ENCODE assay signal across 12 mouse cellular contexts in genomic region chr7:111777186-111777585, GRCm38 (mm10). TPM values are rescaled to one million over a fixed set of nuclear protein-coding genes. Genes with fewer than 3 reads are reported as not detected.
DNase-seq lines count a peak whose midpoint lies in the region; ATAC-seq and TF ChIP-seq lines count a peak whose summit lies in the region.
"Had no signal": no experiment of that assay in that cellular context is flagged by ENCODE, and none has a peak within 500 bp of the region (broad histone marks: within the 10 kb centered on the region; RNA-seq: fewer than 3 reads in every experiment).

No protein-coding gene starts in this region.

- H3K4me3 ChIP-seq in forebrain, postnatal 0 days (ENCODE audit: low read depth, low read length), result no peak overlapping the region
- H3K4me3 ChIP-seq in forebrain, embryonic 14.5 days (ENCODE audit: low read depth, low read length), result no peak overlapping the region
- peak overlapping the region; percentile 50 for H3K4me3 ChIP-seq in lung, adult 2 months (replicated peaks; ENCODE audit: extremely low read depth, low read depth, low read length)
- H3K4me3 ChIP-seq in myocyte, result no peak overlapping the region
- H3K4me3 ChIP-seq: megakaryocyte, embryonic 14.5 days had no signal

- no peak for DNase-seq in forebrain, postnatal 0 days
- DNase-seq in forebrain, embryonic 14.5 days (ENCODE audit: low spot score), result no peak
- DNase-seq in lung, adult 2 months, result no peak
- no peak for DNase-seq in lung, postnatal 14 days
- DNase-seq in kidney, adult 9 months, result peak; percentile 84
- DNase-seq in spleen, adult 18-20 months, result no peak
- DNase-seq in right cerebral cortex, postnatal 36 days (ENCODE audit: low spot score in 2 of 2), result no peak
- DNase-seq: cerebellum, postnatal 14 days; heart, postnatal 4 days; retina, postnatal 1 day had no signal

- ATAC-seq in forebrain, postnatal 0 days, result no peak
- ATAC-seq in forebrain, embryonic 14.5 days, result no peak

- WGBS in forebrain, postnatal 0 days, result 88% methylated on average over 2 of the region's 2 CpGs
- WGBS in forebrain, embryonic 14.5 days, result 92% methylated on average over 2 of the region's 2 CpGs
- 46% methylated on average over 2 of the region's 2 CpGs for WGBS in lung, adult 2 months

- H3K27ac ChIP-seq in forebrain, postnatal 0 days (ENCODE audit: low read depth, low read length), result no peak overlapping the region
- H3K27ac ChIP-seq in forebrain, embryonic 14.5 days (ENCODE audit: low read depth, low read length), result no peak overlapping the region

- TF ChIP-seq CTCF in forebrain, postnatal 0 days (IDR thresholded peaks at IDR 0.05; ENCODE audit: low read depth), result no peak
- TF ChIP-seq CTCF in lung, adult 2 months (IDR thresholded peaks at IDR 0.05; ENCODE audit: insufficient read depth, low read length), result no peak

- TF ChIP-seq POLR2A in lung, adult 2 months (IDR thresholded peaks at IDR 0.05; ENCODE audit: borderline replicate concordance, extremely low read depth, low read depth, low read length), result no peak
- no peak for TF ChIP-seq POLR2A in myocyte (IDR thresholded peaks at IDR 0.05; ENCODE audit: insufficient read length, low read depth)

- no peaks in the 10 kb centered on the region for H3K79me2 ChIP-seq in myocyte (ENCODE audit: control insufficient read depth, insufficient read depth)

- H3ac ChIP-seq in myocyte (ENCODE audit: control insufficient read depth, insufficient read length), result no peak overlapping the region

- no peaks in the 10 kb centered on the region for H3K4me1 ChIP-seq in forebrain, postnatal 0 days (ENCODE audit: insufficient read depth)
- peaks cover 3% of the 10 kb centered on the region; the same call in 1 of the 2 replicates for H3K4me1 ChIP-seq in forebrain, embryonic 14.5 days (ENCODE audit: control insufficient read depth, insufficient read depth, low read length)
- H3K4me1 ChIP-seq in lung, adult 2 months (ENCODE audit: control insufficient read depth, insufficient read depth, low read length), result peaks cover 16% of the 10 kb centered on the region

- H3K36me3 ChIP-seq in forebrain, postnatal 0 days (ENCODE audit: insufficient read depth), result no peaks in the 10 kb centered on the region
- H3K36me3 ChIP-seq in forebrain, embryonic 14.5 days (ENCODE audit: control insufficient read depth, insufficient read depth, low read length), result no peaks in the 10 kb centered on the region
- no peaks in the 10 kb centered on the region for H3K36me3 ChIP-seq in myocyte (ENCODE audit: control insufficient read depth, insufficient read depth)

- no peaks in the 10 kb centered on the region for H3K27me3 ChIP-seq in forebrain, postnatal 0 days (ENCODE audit: insufficient read depth, low read length)
- H3K27me3 ChIP-seq in forebrain, embryonic 14.5 days (replicated peaks; ENCODE audit: control insufficient read depth, insufficient read depth, low read length), result peaks cover 4% of the 10 kb centered on the region; the same call in 1 of the 2 replicates
- H3K27me3 ChIP-seq in myocyte (ENCODE audit: control insufficient read depth, insufficient read depth, insufficient read length), result no peaks in the 10 kb centered on the region

- H3K9me3 ChIP-seq in forebrain, postnatal 0 days (ENCODE audit: low read length), result no peaks in the 10 kb centered on the region
- H3K9me3 ChIP-seq in forebrain, embryonic 14.5 days (replicated peaks; ENCODE audit: control insufficient read depth, low read length), result no peaks in the 10 kb centered on the region
- H3K9me3 ChIP-seq: megakaryocyte, embryonic 14.5 days had no signal

- H3K4me2 ChIP-seq in forebrain, postnatal 0 days (ENCODE audit: low read depth), result peak overlapping the region; percentile 98
- no peak overlapping the region for H3K4me2 ChIP-seq in forebrain, embryonic 14.5 days (ENCODE audit: low read length)
- peak overlapping the region; percentile 22 for H3K4me2 ChIP-seq in myocyte (ENCODE audit: low read depth)

- H3K9ac ChIP-seq in forebrain, postnatal 0 days, result no peak overlapping the region
- H3K9ac ChIP-seq in forebrain, embryonic 14.5 days (ENCODE audit: low read length), result no peak overlapping the region

TF ChIP-seq in myocyte, 11 proteins besides CTCF, POLR2A, EP300 and RAD21:
- TF ChIP-seq CEBPB (IDR thresholded peaks at IDR 0.05; ENCODE audit: insufficient read depth, poor library complexity, severe bottlenecking), result no peak
- no peak for TF ChIP-seq USF1 (IDR thresholded peaks at IDR 0.05; ENCODE audit: low read depth)
- TF ChIP-seq REST (IDR thresholded peaks at IDR 0.05; ENCODE audit: insufficient read depth, insufficient read length), result no peak
- TF ChIP-seq TCF12 (IDR thresholded peaks at IDR 0.05; ENCODE audit: insufficient read depth, poor library complexity, severe bottlenecking), result no peak
- no peak for TF ChIP-seq MYOD1 (IDR thresholded peaks at IDR 0.05; ENCODE audit: control insufficient read depth in 1 of 3, insufficient read length in 2 of 3, low read depth in 2 of 3)
- no peak for TF ChIP-seq SRF (IDR thresholded peaks at IDR 0.05; ENCODE audit: control insufficient read depth, insufficient read length, low read depth)
- no peak for TF ChIP-seq MYOG (IDR thresholded peaks at IDR 0.05; ENCODE audit: control insufficient read depth in 1 of 3, insufficient read depth in 1 of 3, insufficient read length in 2 of 3, low read depth in 2 of 3)
- TF ChIP-seq MAX (IDR thresholded peaks at IDR 0.05; ENCODE audit: low read depth), result no peak
- TF ChIP-seq TCF3 (IDR thresholded peaks at IDR 0.05; ENCODE audit: insufficient read length, low read depth), result no peak
- TF ChIP-seq E2F4 (IDR thresholded peaks at IDR 0.05; ENCODE audit: insufficient read depth), result no peak
- no peak for TF ChIP-seq POLR2AphosphoS2 (IDR thresholded peaks at IDR 0.05; ENCODE audit: insufficient read length, low read depth)

RNA-seq across cellular contexts. Expression of gene Galnt18, which starts 2.6 kb away (rescaled TPM):
- total RNA-seq in forebrain, postnatal 0 days (2014; rRNA removed), result 22.0 and 22.6 TPM in 2 replicates
- 13.9 and 18.0 TPM in 2 replicates for polyA plus RNA-seq in forebrain, postnatal 0 days (2015; fragmentation: Nextera tagmentation; extraction: Ambion mirVana)
- polyA plus RNA-seq in forebrain, embryonic 14.5 days (2014; fragmentation: Nextera tagmentation; extraction: Ambion mirVana), result 6.6 and 7.4 TPM in 2 replicates
- 142 and 148 TPM in 2 replicates for polyA plus RNA-seq in lung, adult 2 months (2012; rRNA removed)
- 16.4 TPM for polyA plus RNA-seq in myocyte (2012; fragmentation: generic; extraction: Trizol)
